Mouse (Mus musculus): ENCODE measurements at regions not wholly inside any gene's neighbourhood (a gene's known extent, or its start where the extent isn't known, plus 50 kb on each side); places are given as distances from the start of the nearest gene placed in this dataset.

- no peak for DNase-seq (ENCODE audit: low spot score)
- WGBS: 79% methylated on average over 1 of the region's 1 CpGs
These were observed 199.4 kb downstream of the Antxr2 start for GRCm38 (mm10) chr5:97831421-97831820.

GRCm38 (mm10) chr5:97817485-97817884 is 213.4 kb downstream of the Antxr2 start:
- 76% methylated on average over 3 of the region's 3 CpGs for WGBS
- H3K9ac ChIP-seq (replicated peaks; ENCODE audit: low read length): no peak overlapping the region
- no peaks in the 10 kb centered on the region for H3K9me3 ChIP-seq (replicated peaks; ENCODE audit: control insufficient read depth, low read length)
- ATAC-seq (replicated peaks; ENCODE audit: insufficient number of reproducible peaks, low FRiP score, low TSS enrichment, low read depth) (no peak), DNase-seq (ENCODE audit: low spot score) (no peak)
- H3K27me3 ChIP-seq (ENCODE audit: control insufficient read depth, insufficient read depth, low read length): no peaks in the 10 kb centered on the region
- H3K4me1 ChIP-seq (ENCODE audit: control insufficient read depth, insufficient read depth, low read length): no peaks in the 10 kb centered on the region
- no peak overlapping the region for H3K27ac ChIP-seq (replicated peaks; ENCODE audit: low read depth, low read length)
- no peak overlapping the region for H3K4me2 ChIP-seq (ENCODE audit: low read depth, low read length)
- no peaks in the 10 kb centered on the region for H3K36me3 ChIP-seq (replicated peaks; ENCODE audit: control insufficient read depth, insufficient read depth, low read depth, low read length)
- H3K4me3 ChIP-seq (ENCODE audit: low read depth, low read length): no peak overlapping the region

More at GRCm38 (mm10) chr5:97831421-97831820, 199.4 kb downstream of the Antxr2 start:
- Histone ChIP-seq H3K27me3 (ENCODE audit: control insufficient read depth, insufficient read depth, low read length) (no peaks in the 10 kb centered on the region), H3K36me3 (replicated peaks; ENCODE audit: control insufficient read depth, insufficient read depth, low read depth, low read length) (no peaks in the 10 kb centered on the region), H3K4me3 (ENCODE audit: low read depth, low read length) (no peak overlapping the region), H3K4me1 (ENCODE audit: control insufficient read depth, insufficient read depth, low read length) (no peaks in the 10 kb centered on the region), H3K9me3 (replicated peaks; ENCODE audit: control insufficient read depth, low read length) (no peaks in the 10 kb centered on the region), H3K27ac (replicated peaks; ENCODE audit: low read depth, low read length) (no peak overlapping the region), H3K9ac (replicated peaks; ENCODE audit: low read length) (no peak overlapping the region), H3K4me2 (ENCODE audit: low read depth, low read length) (no peak overlapping the region)
- ATAC-seq (replicated peaks; ENCODE audit: insufficient number of reproducible peaks, low FRiP score, low TSS enrichment, low read depth): no peak

- H3K9ac ChIP-seq (replicated peaks; ENCODE audit: low read length): no peak overlapping the region
- no peak overlapping the region for H3K4me3 ChIP-seq (ENCODE audit: low read depth, low read length)
- no peaks in the 10 kb centered on the region for H3K36me3 ChIP-seq (replicated peaks; ENCODE audit: control insufficient read depth, insufficient read depth, low read depth, low read length)
- ATAC-seq (replicated peaks; ENCODE audit: insufficient number of reproducible peaks, low FRiP score, low TSS enrichment, low read depth) (no peak), DNase-seq (ENCODE audit: low spot score) (no peak)
- no peak overlapping the region for H3K27ac ChIP-seq (replicated peaks; ENCODE audit: low read depth, low read length)
- no peaks in the 10 kb centered on the region for H3K4me1 ChIP-seq (ENCODE audit: control insufficient read depth, insufficient read depth, low read length)
- no peaks in the 10 kb centered on the region for H3K27me3 ChIP-seq (ENCODE audit: control insufficient read depth, insufficient read depth, low read length)
- no peaks in the 10 kb centered on the region for H3K9me3 ChIP-seq (replicated peaks; ENCODE audit: control insufficient read depth, low read length)
- WGBS: 84% methylated on average over 6 of the region's 6 CpGs
- no peak overlapping the region for H3K4me2 ChIP-seq (ENCODE audit: low read depth, low read length)
These were observed 215.5 kb downstream of the Antxr2 start for GRCm38 (mm10) chr5:97815357-97815756.

- Histone ChIP-seq H3K36me3 (replicated peaks; ENCODE audit: control insufficient read depth, insufficient read depth, low read depth, low read length) (no peaks in the 10 kb centered on the region), H3K27me3 (ENCODE audit: control insufficient read depth, insufficient read depth, low read length) (no peaks in the 10 kb centered on the region), H3K4me1 (ENCODE audit: control insufficient read depth, insufficient read depth, low read length) (no peaks in the 10 kb centered on the region), H3K9ac (replicated peaks; ENCODE audit: low read length) (no peak overlapping the region), H3K4me3 (ENCODE audit: low read depth, low read length) (no peak overlapping the region), H3K9me3 (replicated peaks; ENCODE audit: control insufficient read depth, low read length) (no peaks in the 10 kb centered on the region), H3K4me2 (ENCODE audit: low read depth, low read length) (no peak overlapping the region), H3K27ac (replicated peaks; ENCODE audit: low read depth, low read length) (no peak overlapping the region)
- WGBS: 84% methylated on average over 2 of the region's 2 CpGs
- no peak for DNase-seq (ENCODE audit: low spot score)
- ATAC-seq (replicated peaks; ENCODE audit: insufficient number of reproducible peaks, low FRiP score, low TSS enrichment, low read depth): no peak
These were observed 216.1 kb downstream of the Antxr2 start for GRCm38 (mm10) chr5:97814700-97815099.

GRCm38 (mm10) chr5:97812611-97813350 is 218.1 kb downstream of the Antxr2 start:
- WGBS: 87% methylated on average over 1 of the region's 1 CpGs
- no peak overlapping the region for H3K27ac ChIP-seq (replicated peaks; ENCODE audit: low read depth, low read length)
- no peak overlapping the region for H3K9ac ChIP-seq (replicated peaks; ENCODE audit: low read length)
- no peak overlapping the region for H3K4me3 ChIP-seq (ENCODE audit: low read depth, low read length)
- ATAC-seq (replicated peaks; ENCODE audit: insufficient number of reproducible peaks, low FRiP score, low TSS enrichment, low read depth) (no peak), DNase-seq (ENCODE audit: low spot score) (no peak)
- H3K36me3 ChIP-seq (replicated peaks; ENCODE audit: control insufficient read depth, insufficient read depth, low read depth, low read length): no peaks in the 10 kb centered on the region
- H3K4me2 ChIP-seq (ENCODE audit: low read depth, low read length): no peak overlapping the region
- H3K9me3 ChIP-seq (replicated peaks; ENCODE audit: control insufficient read depth, low read length): no peaks in the 10 kb centered on the region
- H3K27me3 ChIP-seq (ENCODE audit: control insufficient read depth, insufficient read depth, low read length): no peaks in the 10 kb centered on the region
- no peaks in the 10 kb centered on the region for H3K4me1 ChIP-seq (ENCODE audit: control insufficient read depth, insufficient read depth, low read length)

GRCm38 (mm10) chr5:97809007-97809406 is 221.8 kb downstream of the Antxr2 start:
- H3K9me3 ChIP-seq (replicated peaks; ENCODE audit: control insufficient read depth, low read length): no peaks in the 10 kb centered on the region
- no peak overlapping the region for H3K27ac ChIP-seq (replicated peaks; ENCODE audit: low read depth, low read length)
- no peak overlapping the region for H3K9ac ChIP-seq (replicated peaks; ENCODE audit: low read length)
- no peak for ATAC-seq (replicated peaks; ENCODE audit: insufficient number of reproducible peaks, low FRiP score, low TSS enrichment, low read depth)
- no peaks in the 10 kb centered on the region for H3K27me3 ChIP-seq (ENCODE audit: control insufficient read depth, insufficient read depth, low read length)
- no peaks in the 10 kb centered on the region for H3K4me1 ChIP-seq (ENCODE audit: control insufficient read depth, insufficient read depth, low read length)
- H3K4me2 ChIP-seq (ENCODE audit: low read depth, low read length): no peak overlapping the region
- H3K4me3 ChIP-seq (ENCODE audit: low read depth, low read length): no peak overlapping the region
- DNase-seq (ENCODE audit: low spot score): no peak
- 70% methylated on average over 2 of the region's 2 CpGs for WGBS
- no peaks in the 10 kb centered on the region for H3K36me3 ChIP-seq (replicated peaks; ENCODE audit: control insufficient read depth, insufficient read depth, low read depth, low read length)

DNA sequence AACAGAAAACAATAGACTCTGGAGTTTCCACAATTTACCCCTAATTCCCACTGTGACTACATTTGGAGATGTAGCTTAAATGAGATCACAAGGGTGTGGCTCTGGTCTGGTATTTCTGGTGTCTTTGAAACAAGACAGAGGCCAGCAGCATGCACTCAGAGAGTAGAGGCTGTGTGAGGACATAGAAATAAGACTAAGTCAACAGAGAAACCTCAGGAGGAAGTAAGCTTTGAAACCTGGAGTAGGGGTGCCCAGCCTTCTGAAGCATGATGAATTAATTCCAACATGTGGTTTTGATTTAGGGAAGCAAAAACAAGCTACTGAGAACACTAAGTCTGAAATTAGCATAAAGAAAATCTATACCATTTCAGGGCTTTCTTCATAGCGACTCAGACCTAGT is 223.7 kb downstream of the Antxr2 start:
- H3K27me3 ChIP-seq (ENCODE audit: control insufficient read depth, insufficient read depth, low read length): no peaks in the 10 kb centered on the region
- 17% methylated on average over 1 of the region's 1 CpGs for WGBS

GRCm38 (mm10) chr5:97806754-97807153 is 224.1 kb downstream of the Antxr2 start:
- DNase-seq (ENCODE audit: low spot score) (no peak), ATAC-seq (replicated peaks; ENCODE audit: insufficient number of reproducible peaks, low FRiP score, low TSS enrichment, low read depth) (no peak)
- no peaks in the 10 kb centered on the region for H3K4me1 ChIP-seq (ENCODE audit: control insufficient read depth, insufficient read depth, low read length)
- no peak overlapping the region for H3K27ac ChIP-seq (replicated peaks; ENCODE audit: low read depth, low read length)
- H3K36me3 ChIP-seq (replicated peaks; ENCODE audit: control insufficient read depth, insufficient read depth, low read depth, low read length): no peaks in the 10 kb centered on the region
- no peaks in the 10 kb centered on the region for H3K27me3 ChIP-seq (ENCODE audit: control insufficient read depth, insufficient read depth, low read length)
- H3K9me3 ChIP-seq (replicated peaks; ENCODE audit: control insufficient read depth, low read length): no peaks in the 10 kb centered on the region
- H3K9ac ChIP-seq (replicated peaks; ENCODE audit: low read length): no peak overlapping the region
- no peak overlapping the region for H3K4me2 ChIP-seq (ENCODE audit: low read depth, low read length)
- no peak overlapping the region for H3K4me3 ChIP-seq (ENCODE audit: low read depth, low read length)

More for the DNA sequence above, 223.7 kb downstream of the Antxr2 start:
- Histone ChIP-seq H3K36me3 (replicated peaks; ENCODE audit: control insufficient read depth, insufficient read depth, low read depth, low read length) (no peaks in the 10 kb centered on the region), H3K4me2 (ENCODE audit: low read depth, low read length) (no peak overlapping the region), H3K27ac (replicated peaks; ENCODE audit: low read depth, low read length) (no peak overlapping the region), H3K4me1 (ENCODE audit: control insufficient read depth, insufficient read depth, low read length) (no peaks in the 10 kb centered on the region), H3K9me3 (replicated peaks; ENCODE audit: control insufficient read depth, low read length) (no peaks in the 10 kb centered on the region), H3K9ac (replicated peaks; ENCODE audit: low read length) (no peak overlapping the region), H3K4me3 (ENCODE audit: low read depth, low read length) (no peak overlapping the region)
- peak; percentile 72 for DNase-seq (ENCODE audit: low spot score)
- 0 out of 2 replicates have a peak, but pooled peaks have one; percentile 67 for ATAC-seq (replicated peaks; ENCODE audit: insufficient number of reproducible peaks, low FRiP score, low TSS enrichment, low read depth)
